In genomic region chr12:110738158-110738921, GRCm38 (mm10) we compare ENCODE assay signal across 9 mouse cellular contexts. TPM values are rescaled to one million over a fixed set of nuclear protein-coding genes. Genes with fewer than 3 reads are reported as not detected.
DNase-seq lines count a peak whose midpoint lies in the region; ATAC-seq and TF ChIP-seq lines count a peak whose summit lies in the region.
"Had no signal": no experiment of that assay in that cellular context is flagged by ENCODE, and none has a peak within 500 bp of the region (broad histone marks: within the 10 kb centered on the region; RNA-seq: fewer than 3 reads in every experiment).

No protein-coding gene starts in this region.

- TF ChIP-seq CTCF in gastrocnemius, adult 2 months (IDR thresholded peaks at IDR 0.05): no peak
- TF ChIP-seq CTCF in CH12.LX (conservative IDR thresholded peaks at IDR 0.05 in 1 of 2, IDR thresholded peaks at IDR 0.05 in 1 of 2; ENCODE audit: low read depth in 2 of 2, low read length in 2 of 2): no peak

- ATAC-seq in embryonic facial prominence, embryonic 12.5 days (ENCODE audit: insufficient number of reproducible peaks, insufficient read depth, low FRiP score, low TSS enrichment): peak; percentile 54; the same call in 1 of the 2 replicates

- H3K4me3 ChIP-seq in gastrocnemius, adult 2 months: peak overlapping the region; percentile 93
- peak overlapping the region; percentile 85 to 98 (median 91) for H3K4me3 ChIP-seq in CH12.LX (replicated peaks in 1 of 3; ENCODE audit: low read depth in 2 of 3, low read length in 2 of 3, poor library complexity in 1 of 3)
- H3K4me3 ChIP-seq in embryonic facial prominence, embryonic 12.5 days: peak overlapping the region; percentile 84
- peak overlapping the region; percentile 100 for H3K4me3 ChIP-seq in limb, embryonic 10.5 days
- peak overlapping the region; percentile 100 for H3K4me3 ChIP-seq in midbrain, embryonic 10.5 days

- peaks cover 3 to 24% of the 10 kb centered on the region in 2 experiments for H3K4me1 ChIP-seq in CH12.LX (ENCODE audit: control insufficient read depth in 1 of 2, insufficient read depth in 2 of 2)
- H3K4me1 ChIP-seq in embryonic facial prominence, embryonic 12.5 days: peaks cover 13% of the 10 kb centered on the region
- peaks cover 27% of the 10 kb centered on the region for H3K4me1 ChIP-seq in limb, embryonic 10.5 days
- peaks cover 30% of the 10 kb centered on the region for H3K4me1 ChIP-seq in midbrain, embryonic 10.5 days

- H3K9ac ChIP-seq in CH12.LX (ENCODE audit: insufficient read depth, low read depth): peak overlapping the region; percentile 82
- H3K9ac ChIP-seq in embryonic facial prominence, embryonic 12.5 days: peak overlapping the region; percentile 92

- H3K27me3 ChIP-seq in CH12.LX (replicated peaks): peaks cover 14% of the 10 kb centered on the region
- no peaks in the 10 kb centered on the region for H3K27me3 ChIP-seq in embryonic facial prominence, embryonic 12.5 days
- H3K27me3 ChIP-seq in limb, embryonic 10.5 days (ENCODE audit: low read depth, poor library complexity, severe bottlenecking): peaks cover 20% of the 10 kb centered on the region
- peaks cover 32% of the 10 kb centered on the region for H3K27me3 ChIP-seq in midbrain, embryonic 10.5 days (ENCODE audit: low read depth, poor library complexity, severe bottlenecking)

- dilution Hi-C loops in CH12.LX (cut with MboI; ENCODE audit: extremely low pct_ligation_motif_present, extremely low pct_unique_long_range_greater_than_20kb, low sequenced_read_pairs): no loop called here

- peaks cover 5% of the 10 kb centered on the region for H3K9me3 ChIP-seq in CH12.LX (replicated peaks; ENCODE audit: low read length)
- no peaks in the 10 kb centered on the region for H3K9me3 ChIP-seq in embryonic facial prominence, embryonic 12.5 days
- H3K9me3 ChIP-seq in limb, embryonic 10.5 days (replicated peaks): no peaks in the 10 kb centered on the region
- H3K9me3 ChIP-seq in midbrain, embryonic 10.5 days (replicated peaks): no peaks in the 10 kb centered on the region

- in situ Hi-C loops in CH12.LX (cut with MboI; ENCODE audit: low pct_ligation_motif_present, low pct_unique_long_range_greater_than_20kb, low sequenced_read_pairs): loop anchor here (10.0 kb wide), 1 partner anchor 106 kb away; the partner anchor contains the start of gene Mok

- intact Hi-C loops in gastrocnemius, adult 2 months (cut with DNase I): loop anchor here (2.0 to 5.0 kb wide), 5 partner anchors 32 to 136 kb away; partner anchors contain the start of genes Dync1h1 and Mok

- no peak for TF ChIP-seq RAD21 in CH12.LX (IDR thresholded peaks at IDR 0.05; ENCODE audit: low read depth, low read length)

- TF ChIP-seq EP300 in CH12.LX (IDR thresholded peaks at IDR 0.05; ENCODE audit: low read length): no peak

- H3K79me2 ChIP-seq in CH12.LX (replicated peaks; ENCODE audit: control insufficient read depth, extremely low read depth, insufficient read depth, poor library complexity, severe bottlenecking): peaks cover 34% of the 10 kb centered on the region

- H3K27ac ChIP-seq in gastrocnemius, adult 2 months: peak overlapping the region; percentile 95
- H3K27ac ChIP-seq in CH12.LX (ENCODE audit: insufficient read depth, low read depth): no peak overlapping the region
- H3K27ac ChIP-seq in embryonic facial prominence, embryonic 12.5 days: peak overlapping the region; percentile 87
- peak overlapping the region; percentile 92 for H3K27ac ChIP-seq in limb, embryonic 10.5 days
- peak overlapping the region; percentile 94 for H3K27ac ChIP-seq in midbrain, embryonic 10.5 days (replicated peaks)

- WGBS in embryonic facial prominence, embryonic 12.5 days: under 1% methylated on average over 71 of the region's 72 CpGs
- WGBS in limb, embryonic 10.5 days: under 1% methylated on average over 72 of the region's 72 CpGs
- under 1% methylated on average over 70 of the region's 72 CpGs for WGBS in midbrain, embryonic 10.5 days

- TF ChIP-seq POLR2A in CH12.LX (IDR thresholded peaks at IDR 0.05; ENCODE audit: low read depth, low read length): no peak

- peaks cover 0 to 20% of the 10 kb centered on the region in 2 experiments for H3K36me3 ChIP-seq in CH12.LX (replicated peaks in 1 of 2; ENCODE audit: control insufficient read depth in 1 of 2, insufficient read depth in 1 of 2, low read length in 1 of 2)
- no peaks in the 10 kb centered on the region for H3K36me3 ChIP-seq in embryonic facial prominence, embryonic 12.5 days
- H3K36me3 ChIP-seq in limb, embryonic 10.5 days: peaks cover 13% of the 10 kb centered on the region
- peaks cover 14% of the 10 kb centered on the region for H3K36me3 ChIP-seq in midbrain, embryonic 10.5 days

- no peak for DNase-seq in gastrocnemius, adult 2 months
- DNase-seq in gastrocnemius, postnatal 25 days: no peak
- no peak for DNase-seq in CH12.LX (ENCODE audit: extremely low read depth)
- DNase-seq in heart, postnatal 4 days: peak; percentile 39
- no peak for DNase-seq in limb, embryonic 10.5 days (ENCODE audit: low spot score)
- DNase-seq in midbrain, embryonic 10.5 days (ENCODE audit: low spot score): no peak
- peak; percentile 66 for DNase-seq in thymus, postnatal 4 days

- peak overlapping the region; percentile 56 for H3K4me2 ChIP-seq in CH12.LX (ENCODE audit: insufficient read depth, low read depth, poor library complexity, severe bottlenecking)
- peak overlapping the region; percentile 82 for H3K4me2 ChIP-seq in embryonic facial prominence, embryonic 12.5 days (replicated peaks)

TF ChIP-seq in CH12.LX, 34 proteins besides CTCF, POLR2A, EP300 and RAD21:
- TF ChIP-seq ELF1 (IDR thresholded peaks at IDR 0.05; ENCODE audit: low read depth, low read length) (peak; percentile 25; the same call in 1 of the 2 replicates), SIN3A (IDR thresholded peaks at IDR 0.05; ENCODE audit: low read length) (no peak; the same call in 1 of the 2 replicates), UBTF (IDR thresholded peaks at IDR 0.05; ENCODE audit: low read depth, low read length) (peak; percentile 63; the same call in 1 of the 2 replicates), CHD2 (IDR thresholded peaks at IDR 0.05; ENCODE audit: low read length) (no peak; the same call in 1 of the 2 replicates), GABPA (IDR thresholded peaks at IDR 0.05; ENCODE audit: insufficient replicate concordance, low read depth, low read length) (no peak), ZC3H11A (IDR thresholded peaks at IDR 0.05; ENCODE audit: low read depth, low read length) (no peak)

RNA-seq across cellular contexts. Expression of gene Wdr20, which starts 0.6 kb away (rescaled TPM):
- 10 to 100 TPM; 18.9 to 22.0 TPM for total RNA-seq in gastrocnemius, adult 2 months (2021)
- 10 to 100 TPM; 15.4 to 17.4 TPM for total RNA-seq in gastrocnemius, postnatal 25 days (2021)
- total RNA-seq in CH12.LX (2012; rRNA removed): 26.2 and 27.4 TPM in 2 replicates
- 20.5 and 22.8 TPM in 2 replicates for total RNA-seq in CH12.LX (2014; rRNA removed)
- polyA plus RNA-seq in CH12.LX (2012; ENCODE audit: insufficient read length, low read depth): 16.1 and 17.9 TPM in 2 replicates
- 30.1 and 31.7 TPM in 2 replicates for polyA plus RNA-seq in embryonic facial prominence, embryonic 12.5 days (2016; fragmentation: Nextera tagmentation; extraction: Ambion mirVana)
- total RNA-seq in heart, postnatal 4 days (2021): 10 to 100 TPM; 33.7 to 35.2 TPM
- 24.8 and 27.0 TPM in 2 replicates for polyA plus RNA-seq in limb, embryonic 10.5 days (2016; fragmentation: Nextera tagmentation; extraction: Ambion mirVana)
- 22.6 and 27.9 TPM in 2 replicates for polyA plus RNA-seq in midbrain, embryonic 10.5 days (2016; fragmentation: Nextera tagmentation; extraction: Ambion mirVana)

RNA-seq across cellular contexts. Expression of gene Hsp90aa1, which starts 35.8 kb away (rescaled TPM):
- 10 to 100 TPM; 45.5 to 89.1 TPM for total RNA-seq in gastrocnemius, adult 2 months (2021)
- total RNA-seq in gastrocnemius, postnatal 25 days (2021): 10 to 100 TPM; 48.5 to 51.3 TPM
- total RNA-seq in CH12.LX (2012; rRNA removed): 730 and 1,066 TPM in 2 replicates
- total RNA-seq in CH12.LX (2014; rRNA removed): 1,361 and 1,740 TPM in 2 replicates
- 2,091 and 2,158 TPM in 2 replicates for polyA plus RNA-seq in CH12.LX (2012; ENCODE audit: insufficient read length, low read depth)
- polyA plus RNA-seq in embryonic facial prominence, embryonic 12.5 days (2016; fragmentation: Nextera tagmentation; extraction: Ambion mirVana): 841 and 859 TPM in 2 replicates
- 100 to 1,000 TPM; 275 to 295 TPM for total RNA-seq in heart, postnatal 4 days (2021)
- polyA plus RNA-seq in limb, embryonic 10.5 days (2016; fragmentation: Nextera tagmentation; extraction: Ambion mirVana): 1,005 and 1,256 TPM in 2 replicates
- polyA plus RNA-seq in midbrain, embryonic 10.5 days (2016; fragmentation: Nextera tagmentation; extraction: Ambion mirVana): 1,099 and 1,206 TPM in 2 replicates

RNA-seq across cellular contexts. Expression of gene 1700001K19Rik, which starts 55.9 kb away (rescaled TPM):
- total RNA-seq in gastrocnemius, adult 2 months (2021): not detected
- total RNA-seq in gastrocnemius, postnatal 25 days (2021): not detected
- total RNA-seq in CH12.LX (2012; rRNA removed) (0.13 TPM in 1 of 2 replicates, not detected in the other), CH12.LX (2014; rRNA removed) (not detected in 2 replicates)
- polyA plus RNA-seq in CH12.LX (2012; ENCODE audit: insufficient read length, low read depth): not detected in 2 replicates
- 0.24 TPM in 1 of 2 replicates, not detected in the other for polyA plus RNA-seq in embryonic facial prominence, embryonic 12.5 days (2016; fragmentation: Nextera tagmentation; extraction: Ambion mirVana)
- total RNA-seq in heart, postnatal 4 days (2021): not detected
- polyA plus RNA-seq in limb, embryonic 10.5 days (2016; fragmentation: Nextera tagmentation; extraction: Ambion mirVana): not detected in 2 replicates
- not detected in 2 replicates for polyA plus RNA-seq in midbrain, embryonic 10.5 days (2016; fragmentation: Nextera tagmentation; extraction: Ambion mirVana)
- total RNA-seq: heart, postnatal 10 days had no signal

Comparison
In these comparisons a context has a peak if more than half of its experiments do, and no peak if none do; other contexts are left out.
1. DNase-seq: peak in heart, postnatal 4 days (single experiment) and thymus, postnatal 4 days (single experiment); none in gastrocnemius, adult 2 months (single experiment), gastrocnemius, postnatal 25 days (single experiment), CH12.LX (single experiment), limb, embryonic 10.5 days (single experiment) and midbrain, embryonic 10.5 days (single experiment).
2. Peak in every context shown above with its lines, with median percentiles within 50 percentile points of each other: H3K4me3 ChIP-seq.